Mouse (Mus musculus): ENCODE data around the gene Timmdc1. TPM values are rescaled to one million over a fixed set of nuclear protein-coding genes. Genes with fewer than 3 reads are reported as not detected.

Timmdc1 gene
- total RNA-seq, 2 experiments from 2014 or later, result 9.2 to 39.0 TPM

GRCm38 (mm10) chr16:38467091-38467916, 55.2 kb downstream of the Timmdc1 start:
- no peak for ATAC-seq (replicated peaks; ENCODE audit: poor library complexity)

- no peak for ATAC-seq (replicated peaks; ENCODE audit: poor library complexity)
These were observed 56.4 kb downstream of the Timmdc1 start for GRCm38 (mm10) chr16:38466089-38466488.

DNA sequence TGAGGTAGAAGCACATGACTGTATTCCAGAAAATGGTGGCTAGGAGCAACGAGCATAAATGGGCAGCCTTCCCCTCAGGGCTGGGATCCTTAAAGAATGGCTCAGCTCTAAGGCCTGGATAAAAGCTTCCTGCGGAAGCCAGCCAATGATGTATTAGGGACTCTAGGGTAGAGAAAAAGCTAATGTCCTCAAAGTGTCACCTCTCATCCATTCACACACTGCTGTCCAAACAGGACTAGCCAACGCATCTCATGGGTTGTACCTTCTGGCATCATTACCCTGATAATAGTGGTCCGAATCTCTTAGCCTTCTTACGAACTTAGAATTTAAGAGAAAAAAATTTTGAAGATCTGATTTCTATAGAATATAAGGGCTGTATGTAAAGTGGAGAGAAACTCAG, 59.2 kb downstream of the Timmdc1 start:
- ATAC-seq (replicated peaks; ENCODE audit: poor library complexity), result no peak

DNA sequence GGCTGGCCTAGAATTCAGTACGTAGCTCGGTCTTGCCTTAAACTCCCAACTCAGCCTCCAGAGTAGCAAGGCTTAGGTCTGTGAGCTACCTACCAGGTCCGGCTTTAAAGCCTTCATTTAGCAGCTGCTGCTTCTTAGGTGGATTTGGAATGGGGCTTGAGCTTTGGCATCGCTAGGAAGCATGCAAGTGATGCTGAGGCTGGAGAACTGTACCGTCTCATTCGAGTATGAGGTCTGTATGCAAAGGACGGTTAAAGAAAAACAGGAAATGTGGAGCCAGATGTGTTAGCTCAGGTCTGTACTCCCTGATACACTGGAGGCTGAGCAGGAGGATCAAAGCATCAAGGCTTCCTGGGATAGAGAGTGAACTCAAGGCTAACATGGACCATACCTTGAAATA, 60.3 kb downstream of the Timmdc1 start:
- no peak for ATAC-seq (replicated peaks; ENCODE audit: poor library complexity)

- no peak for ATAC-seq (replicated peaks; ENCODE audit: poor library complexity)
These were observed 60.7 kb downstream of the Timmdc1 start for GRCm38 (mm10) chr16:38461749-38462148.

- no peak for ATAC-seq (replicated peaks; ENCODE audit: poor library complexity)
These were observed 62.5 kb downstream of the Timmdc1 start for GRCm38 (mm10) chr16:38459990-38460389.

- ATAC-seq (replicated peaks; ENCODE audit: poor library complexity), result peak; percentile 49
These were observed 63.7 kb downstream of the Timmdc1 start for GRCm38 (mm10) chr16:38458600-38459280.

DNA sequence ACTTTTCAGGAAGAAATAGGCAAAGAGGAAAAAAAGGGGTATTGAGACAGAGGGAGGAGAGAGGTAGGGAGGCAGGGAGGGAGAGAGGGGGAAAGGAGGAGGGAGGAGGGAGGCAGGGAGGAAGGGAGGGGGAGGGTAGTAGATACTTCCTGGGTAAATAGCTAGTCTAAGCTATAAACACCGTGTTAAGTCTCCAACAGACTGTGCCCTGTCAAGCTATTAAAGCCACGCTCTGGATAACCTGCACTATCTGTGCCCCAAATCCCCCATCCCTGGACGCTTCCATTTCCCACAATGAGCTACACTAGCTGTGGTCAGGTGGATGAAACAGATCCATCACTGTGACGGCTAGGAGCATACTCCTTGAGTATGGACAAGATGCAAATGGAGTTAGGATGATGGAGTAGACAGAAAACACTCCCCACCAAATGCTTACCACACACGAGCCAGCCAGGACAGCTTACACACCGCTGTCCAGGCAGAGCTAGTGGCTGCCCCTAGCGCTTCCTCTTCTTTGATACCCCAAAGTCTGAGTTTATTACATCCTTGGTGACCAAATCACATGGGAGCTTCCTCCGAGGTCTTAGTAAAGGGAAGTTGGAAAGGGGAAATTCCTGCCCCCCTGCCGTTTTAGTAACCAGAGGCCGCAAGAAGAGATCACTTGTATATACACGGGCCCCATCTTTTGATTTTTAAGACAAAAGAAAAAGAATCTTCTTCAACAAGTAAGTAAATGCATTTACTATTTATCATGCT, 65.5 kb downstream of the Timmdc1 start:
- peak; percentile 71 for ATAC-seq (replicated peaks; ENCODE audit: poor library complexity)

DNA sequence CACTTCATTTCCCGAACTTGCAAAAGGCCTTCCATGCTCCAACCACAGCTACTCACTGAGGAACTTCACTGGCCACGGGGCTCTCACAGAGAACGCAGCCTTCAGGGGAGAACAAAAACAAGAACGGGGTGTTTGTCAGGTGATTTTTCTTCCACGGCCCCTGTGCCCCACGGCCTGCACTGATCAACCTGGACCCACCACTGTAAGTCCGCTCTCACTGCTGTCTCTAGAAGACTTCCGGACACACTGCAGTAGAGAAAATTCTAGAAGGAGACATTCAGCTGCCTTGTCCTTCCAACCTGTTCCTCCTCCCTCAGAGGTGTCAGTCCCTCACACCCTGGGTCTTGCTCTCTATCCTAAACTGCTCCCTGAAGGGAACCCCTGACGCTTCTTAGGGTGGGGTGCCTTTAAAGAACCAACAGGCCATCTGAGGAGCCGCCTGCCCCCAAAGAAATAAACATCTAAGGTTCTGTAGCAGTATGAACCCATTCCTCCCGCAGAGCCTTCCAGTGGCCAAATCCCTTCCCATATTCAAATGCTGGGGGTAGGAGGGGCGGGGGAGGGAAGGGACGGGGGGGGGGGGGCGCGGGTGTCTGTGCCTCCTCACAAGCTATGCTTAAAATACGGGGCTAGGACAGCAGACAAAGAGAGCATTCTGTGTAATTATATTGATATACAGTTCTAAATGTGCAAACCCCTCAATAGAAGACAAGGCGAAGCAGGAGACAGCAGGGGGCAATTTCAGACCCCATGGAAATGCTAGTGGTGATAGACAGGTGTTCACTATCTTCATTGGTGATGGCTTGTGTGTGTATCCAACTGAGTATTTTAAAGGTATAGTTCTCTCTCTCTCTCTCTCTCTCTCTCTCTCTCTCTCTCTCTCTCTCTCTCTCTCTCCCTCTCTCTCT, 66.7 kb downstream of the Timmdc1 start, which contains the start of gene Cd80:
Cd80 (plus strand) TSS at position 51 of the 908 bp plus-strand sequence.
- no peak for ATAC-seq (replicated peaks; ENCODE audit: poor library complexity)

DNA sequence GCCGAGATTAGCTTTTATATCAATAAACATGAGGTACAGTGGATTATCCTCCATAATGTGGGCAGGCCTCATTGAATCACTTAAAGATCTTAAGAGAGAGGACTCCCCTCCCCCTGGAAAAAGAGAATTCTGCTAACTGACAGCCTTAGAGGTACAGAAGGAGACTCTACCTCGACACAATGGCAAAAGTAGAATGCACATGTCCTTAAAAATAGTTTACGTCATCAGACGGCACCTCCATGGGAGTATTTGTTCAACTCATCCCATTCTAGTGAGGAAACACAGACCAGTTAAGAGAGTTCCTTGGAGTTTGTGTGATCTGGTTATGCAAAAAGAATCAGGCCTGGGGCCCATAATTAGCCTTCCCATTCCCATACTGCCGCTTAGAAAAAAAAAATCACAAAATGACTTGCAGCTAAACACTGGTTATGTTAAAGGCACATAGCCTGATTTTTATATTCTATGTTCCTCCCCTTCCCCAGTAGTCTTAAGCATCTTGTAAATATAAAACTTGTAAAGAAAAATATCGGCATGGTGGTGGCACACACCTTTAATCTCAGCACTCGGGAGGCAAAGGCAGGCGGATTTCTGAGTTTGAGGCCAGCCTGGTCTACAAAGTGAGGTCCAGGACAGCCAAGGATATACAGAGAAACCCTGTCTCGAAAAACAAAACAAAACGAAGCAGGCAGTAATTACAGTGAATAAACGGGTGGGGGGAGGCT, 67.8 kb downstream of the Timmdc1 start:
- ATAC-seq (replicated peaks; ENCODE audit: poor library complexity), result no peak

- ATAC-seq (replicated peaks; ENCODE audit: poor library complexity), result peak; percentile 30
These were observed 68.5 kb downstream of the Timmdc1 start for GRCm38 (mm10) chr16:38453952-38454351.

DNA sequence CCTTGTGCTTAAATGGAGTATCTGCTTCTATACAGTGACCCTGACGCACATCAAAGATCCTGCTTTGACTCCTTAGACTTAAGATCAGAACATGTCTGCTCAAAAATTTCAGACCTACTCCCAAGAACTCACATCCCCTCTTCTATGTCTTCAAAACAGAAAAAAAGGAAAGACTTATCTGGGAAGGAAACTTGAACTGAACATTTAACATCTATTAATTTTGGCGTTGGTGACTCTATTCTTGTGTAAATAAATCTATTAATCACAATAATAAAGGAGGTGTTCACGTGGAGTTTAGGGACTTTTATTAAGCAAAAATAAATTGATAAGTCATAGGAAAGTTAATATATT, 69.3 kb downstream of the Timmdc1 start:
- no peak for ATAC-seq (replicated peaks; ENCODE audit: poor library complexity)

- peak; percentile 83 for ATAC-seq (replicated peaks; ENCODE audit: poor library complexity)
These were observed 69.8 kb downstream of the Timmdc1 start, which contains the start of gene Adprh for GRCm38 (mm10) chr16:38452442-38453202. Gene Adprh (minus strand): TSS chr16:38452703.

GRCm38 (mm10) chr16:38451421-38452205, 70.8 kb downstream of the Timmdc1 start:
- ATAC-seq (replicated peaks; ENCODE audit: poor library complexity), result no peak

- no peak for ATAC-seq (replicated peaks; ENCODE audit: poor library complexity)
These were observed 71.8 kb downstream of the Timmdc1 start for GRCm38 (mm10) chr16:38450707-38451106.

DNA sequence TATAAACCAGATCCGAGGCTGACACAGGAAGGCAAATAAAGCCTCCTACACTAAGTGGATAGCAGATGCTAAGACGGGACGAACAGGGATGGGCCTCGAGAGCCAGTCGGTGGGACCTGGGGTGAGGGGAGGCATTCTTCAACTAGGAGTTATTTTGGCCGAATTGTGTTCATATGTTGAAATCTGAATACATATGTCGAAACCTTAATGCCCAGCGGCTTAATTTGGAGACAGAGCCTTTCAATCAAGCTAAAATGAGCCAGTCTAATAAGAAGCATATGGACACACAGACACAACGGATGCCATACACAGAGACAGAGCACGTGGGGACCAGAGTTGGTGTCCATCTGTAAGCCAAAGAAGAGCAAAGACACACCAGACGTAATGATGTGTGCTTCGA, 74.0 kb downstream of the Timmdc1 start:
- ATAC-seq (replicated peaks; ENCODE audit: poor library complexity), result no peak
